Mouse (Mus musculus) heart, adult 2 months (tissue): ENCODE measurements around the gene Wipf3. TPM values are rescaled to one million over a fixed set of nuclear protein-coding genes. Genes with fewer than 3 reads are reported as not detected.
A peak's percentile ranks its signal among the peaks of the same experiment; 100 is the strongest.

Source experiments
- DNase-seq, 2 experiments: peaks; one replicate each; pipeline ENCODE4 v3.0.0; 2021
- H3K27ac ChIP-seq: fragments of 200-600 bp; 2 replicates; pipeline ENCODE4 v1.8.1; 2022
- H3K27me3 ChIP-seq: fragments of 200-500 bp; 2 replicates; pipeline ENCODE4 v1.6.1; 2012; ENCODE audit warnings: mild to moderate bottlenecking, low read length, inconsistent platforms, mixed read lengths; ENCODE audit not compliant: control insufficient read depth, insufficient read depth
- H3K36me3 ChIP-seq: fragments of 200-500 bp; 2 replicates; pipeline ENCODE4 v1.6.1; 2012; ENCODE audit warnings: low read length, inconsistent platforms; ENCODE audit not compliant: control insufficient read depth, insufficient read depth
- H3K4me1 ChIP-seq: fragments of 200-500 bp; 2 replicates; pipeline ENCODE4 v1.6.1; 2011; ENCODE audit warnings: low read length; ENCODE audit not compliant: control insufficient read depth, insufficient read depth
- H3K4me3 ChIP-seq: fragments of 200-600 bp; 2 replicates; pipeline ENCODE4 v1.8.1; 2022
- H3K79me2 ChIP-seq: fragments of 200-500 bp; replicated peaks from 2 replicates; pipeline ENCODE4 v1.6.1; 2012; ENCODE audit warnings: mild to moderate bottlenecking, inconsistent platforms, low read length, moderate library complexity, mixed read lengths; ENCODE audit not compliant: control insufficient read depth, insufficient read depth
- H3K9ac ChIP-seq: fragments of 200-500 bp; 2 replicates; pipeline ENCODE4 v1.6.1; 2012; ENCODE audit warnings: low read depth, mild to moderate bottlenecking, control low read depth, inconsistent platforms, low read length, mixed read lengths
- CTCF ChIP-seq: fragments of 200-600 bp; IDR thresholded peaks from 2 replicates; pipeline ENCODE4 v1.8.1; 2022; ENCODE audit warnings: antibody characterized with exemption, mild to moderate bottlenecking, moderate library complexity
- EP300 ChIP-seq: fragments of 200-500 bp; IDR thresholded peaks from 2 replicates; pipeline ENCODE4 v1.6.1; 2011; ENCODE audit warnings: low read depth, low read length, control low read depth; ENCODE audit not compliant: insufficient read depth
- POLR2A ChIP-seq: fragments of 200-500 bp; IDR thresholded peaks from 2 replicates; pipeline ENCODE4 v1.6.1; 2011; ENCODE audit warnings: mild to moderate bottlenecking, low read depth, low read length, control low read depth; ENCODE audit not compliant: insufficient read depth
- WGBS: fragments of 180-500 bp; shearing (Covaris S2); methylation state at CpG from one replicate; pipeline ENCODE4 v1.1.7; 2018; 5-methylcytosine and 5-hydroxymethylcytosine counted together
- intact Hi-C: fragments of 180-260 bp; cut with DNase I; formaldehyde crosslinking; loops from one replicate; pipeline ENCODE4 v1.15.1; 2025
- polyA plus RNA-seq: library from polyadenylated mRNA; depleted of rRNA; stranded (reverse); fragments of >200 nt; gene quantifications from 2 replicates; pipeline ENCODE4 v1.2.3, GENCODE M21; 2012
- total RNA-seq, 2 experiments: library from RNA; stranded (reverse); gene quantifications; 2 replicates each; pipeline ENCODE4 v1.2.3; 2021

Gene Wipf3
- total and polyA plus RNA-seq, 3 experiments = 12.2 to 47.2 (median 26.3) TPM

DNA sequence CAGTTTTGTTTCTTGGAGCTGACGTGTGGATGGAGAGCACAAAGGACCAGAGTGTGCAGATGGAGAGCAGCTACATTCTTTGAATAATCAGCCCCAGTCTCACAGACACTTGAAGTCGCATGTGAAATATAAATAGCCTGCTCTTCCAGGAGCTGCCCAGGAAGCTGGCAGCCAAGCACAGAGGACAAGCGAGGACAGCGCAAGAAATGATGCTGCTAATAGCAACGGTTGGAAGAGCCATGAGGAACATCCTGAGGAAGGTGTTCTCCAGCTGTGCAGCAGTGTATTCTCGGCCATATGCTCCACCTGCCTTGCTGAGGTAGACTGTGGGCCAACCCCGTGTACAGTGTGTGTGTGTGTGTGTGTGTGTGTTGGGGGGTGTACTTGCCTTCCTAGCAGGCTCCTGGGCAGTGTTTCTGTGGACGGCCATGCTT is 101.7 kb downstream of the Wipf3 start:
- Histone ChIP-seq H3K36me3 (no peaks in the 10 kb centered on the region), H3K4me1 (peaks cover 2% of the 10 kb centered on the region), H3K27ac (no peak overlapping the region), H3K79me2 (no peaks in the 10 kb centered on the region), H3K4me3 (no peak overlapping the region), H3K9ac (no peak overlapping the region), H3K27me3 (no peaks in the 10 kb centered on the region)
- TF ChIP-seq POLR2A (no peak), EP300 (0 out of 2 replicates have a peak, but pooled peaks have one; percentile 15)
- 40% methylated on average over 8 of the region's 8 CpGs for WGBS
- DNase-seq = peak in 1 of 2 experiments; percentile 43
- intact Hi-C loops = no loop called here

- Histone ChIP-seq H3K9ac (no peak overlapping the region), H3K36me3 (no peaks in the 10 kb centered on the region), H3K27me3 (no peaks in the 10 kb centered on the region), H3K27ac (no peak overlapping the region), H3K79me2 (no peaks in the 10 kb centered on the region), H3K4me3 (no peak overlapping the region), H3K4me1 (peaks cover 6% of the 10 kb centered on the region)
- 69% methylated on average over 4 of the region's 4 CpGs for WGBS
- TF ChIP-seq CTCF = no peak
- TF ChIP-seq EP300 = no peak
- no peak for TF ChIP-seq POLR2A
- intact Hi-C loops = no loop called here
- no peak for DNase-seq
Measured at GRCm38 (mm10) chr6:54535485-54535884, 106.1 kb downstream of the Wipf3 start.

DNA sequence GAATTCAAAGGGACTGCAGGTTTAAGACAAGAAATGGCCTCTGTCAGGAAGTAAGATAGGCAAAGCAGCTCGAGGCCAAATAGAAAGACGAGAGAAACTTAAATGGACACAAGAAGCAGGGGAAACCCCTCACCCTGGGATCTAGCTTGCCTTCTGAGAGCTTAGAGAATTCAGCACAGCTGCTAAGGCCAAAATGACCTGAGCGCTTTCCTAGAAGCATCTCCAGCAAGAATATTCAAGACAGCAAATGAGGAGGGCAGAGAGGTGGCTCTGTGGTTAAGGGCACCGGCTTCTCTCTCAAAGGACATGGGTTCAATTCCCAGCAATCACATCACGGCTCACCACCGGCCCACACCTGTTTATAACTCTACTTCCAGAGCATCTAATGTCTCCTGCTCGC is 107.7 kb downstream of the Wipf3 start:
- Histone ChIP-seq H3K36me3 (no peaks in the 10 kb centered on the region), H3K79me2 (no peaks in the 10 kb centered on the region), H3K9ac (no peak overlapping the region), H3K4me1 (peaks cover 5% of the 10 kb centered on the region), H3K27ac (no peak overlapping the region), H3K4me3 (no peak overlapping the region), H3K27me3 (no peaks in the 10 kb centered on the region)
- intact Hi-C loops = no loop called here
- TF ChIP-seq POLR2A (no peak), EP300 (no peak), CTCF (no peak)
- no peak for DNase-seq
- WGBS = 81% methylated on average over 7 of the region's 7 CpGs

DNA sequence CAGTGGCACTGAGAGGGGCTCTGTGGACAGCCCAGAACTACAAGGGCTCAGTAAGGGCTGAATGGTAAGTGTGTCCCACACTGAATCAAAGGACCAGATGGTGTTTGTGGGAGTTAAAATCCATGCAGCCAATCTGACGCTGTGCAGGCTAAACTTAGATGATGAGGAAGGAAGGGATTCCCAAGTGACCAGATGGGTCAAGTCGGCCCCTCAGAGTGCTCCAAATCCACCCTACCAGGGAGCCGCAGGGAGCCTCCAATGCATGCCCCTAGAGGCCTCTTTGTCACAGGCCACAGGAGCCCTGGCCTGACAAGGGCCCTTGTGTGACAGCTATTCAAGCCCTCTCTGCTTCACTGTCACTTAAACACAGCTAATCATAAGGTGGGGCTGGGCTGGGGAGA is 109.4 kb downstream of the Wipf3 start:
- H3K27me3 ChIP-seq = no peaks in the 10 kb centered on the region
- 35% methylated on average over 3 of the region's 3 CpGs for WGBS
- TF ChIP-seq POLR2A (no peak), EP300 (no peak), CTCF (no peak)
- no peak overlapping the region for H3K9ac ChIP-seq
- H3K79me2 ChIP-seq = no peaks in the 10 kb centered on the region
- no peak overlapping the region for H3K4me3 ChIP-seq
- no peaks in the 10 kb centered on the region for H3K36me3 ChIP-seq
- H3K27ac ChIP-seq = no peak overlapping the region
- no peak for DNase-seq
- H3K4me1 ChIP-seq = peaks cover 5% of the 10 kb centered on the region
- intact Hi-C loops = no loop called here

- DNase-seq = no peak
- H3K4me1 ChIP-seq = peaks cover 5% of the 10 kb centered on the region
- no peaks in the 10 kb centered on the region for H3K79me2 ChIP-seq
- TF ChIP-seq CTCF (no peak), POLR2A (no peak), EP300 (no peak)
- 98% methylated on average over 7 of the region's 7 CpGs for WGBS
- no peaks in the 10 kb centered on the region for H3K36me3 ChIP-seq
- no peak overlapping the region for H3K9ac ChIP-seq
- no peak overlapping the region for H3K27ac ChIP-seq
- no peaks in the 10 kb centered on the region for H3K27me3 ChIP-seq
- H3K4me3 ChIP-seq = no peak overlapping the region
- intact Hi-C loops = no loop called here
Measured at GRCm38 (mm10) chr6:54539396-54539795, 110.0 kb downstream of the Wipf3 start.

- Histone ChIP-seq H3K27ac (no peak overlapping the region), H3K79me2 (no peaks in the 10 kb centered on the region), H3K27me3 (no peaks in the 10 kb centered on the region), H3K4me1 (peaks cover 5% of the 10 kb centered on the region), H3K9ac (no peak overlapping the region), H3K4me3 (no peak overlapping the region), H3K36me3 (no peaks in the 10 kb centered on the region)
- 52% methylated on average over 9 of the region's 9 CpGs for WGBS
- DNase-seq = peak in 1 of 2 experiments; percentile 26
- no peak for TF ChIP-seq EP300
- TF ChIP-seq POLR2A = no peak
- TF ChIP-seq CTCF = no peak
- intact Hi-C loops = no loop called here
Measured at GRCm38 (mm10) chr6:54540252-54540887, 111.0 kb downstream of the Wipf3 start.
